Mouse (Mus musculus) heart, embryonic 11.5 days (tissue): ENCODE measurements around the gene Ccne1. TPM values are rescaled to one million over a fixed set of nuclear protein-coding genes. Genes with fewer than 3 reads are reported as not detected.

ENCODE experiments used
- ATAC-seq: fragments of 200-750 bp; cut with Nextera tagmentation; replicated peaks from 2 replicates; pipeline ENCODE4 v1.8.0; 2017; ENCODE audit warnings: moderate library complexity; ENCODE audit not compliant: insufficient number of reproducible peaks, low FRiP score, low TSS enrichment
- H3K27ac ChIP-seq: fragments of 300-500 bp; sonication (generic); 2 replicates; pipeline ENCODE4 v1.5.1; 2014; ENCODE audit warnings: mild to moderate bottlenecking, low read depth, low read length
- H3K27me3 ChIP-seq: fragments of 300-500 bp; sonication (generic); 2 replicates; pipeline ENCODE4 v1.6.1; 2014; ENCODE audit warnings: mild to moderate bottlenecking, low read length, mixed read lengths; ENCODE audit not compliant: control insufficient read depth, insufficient read depth
- H3K36me3 ChIP-seq: fragments of 300-500 bp; sonication (generic); 2 replicates; pipeline ENCODE4 v1.6.1; 2014; ENCODE audit warnings: mild to moderate bottlenecking, low read length, moderate library complexity, mixed read lengths; ENCODE audit not compliant: control insufficient read depth, insufficient read depth
- H3K4me1 ChIP-seq: fragments of 300-500 bp; sonication (generic); 2 replicates; pipeline ENCODE4 v1.6.1; 2014; ENCODE audit warnings: low read length; ENCODE audit not compliant: control insufficient read depth, insufficient read depth
- H3K4me2 ChIP-seq: fragments of 300-500 bp; sonication (generic); 2 replicates; pipeline ENCODE4 v1.6.1; 2014; ENCODE audit warnings: mild to moderate bottlenecking, moderate library complexity
- H3K4me3 ChIP-seq: fragments of 300-500 bp; sonication (generic); 2 replicates; pipeline ENCODE4 v1.5.1; 2014; ENCODE audit warnings: low read depth, low read length
- H3K9ac ChIP-seq: fragments of 300-500 bp; sonication (generic); 2 replicates; pipeline ENCODE4 v1.6.1; 2014; ENCODE audit warnings: mild to moderate bottlenecking, low read depth, low read length, moderate library complexity
- H3K9me3 ChIP-seq: fragments of 300-500 bp; sonication (generic); replicated peaks from 2 replicates; pipeline ENCODE4 v1.6.1; 2016; ENCODE audit warnings: low read length; ENCODE audit not compliant: control insufficient read depth
- WGBS: fragments of 180-500 bp; shearing (Covaris S2); extraction: QIAGEN DNeasy Blood & Tissue Kit; methylation state at CpG from one replicate; pipeline ENCODE4 v1.1.7; 2014; ENCODE audit not compliant: insufficient replicate concordance; 5-methylcytosine and 5-hydroxymethylcytosine counted together
- polyA plus RNA-seq: library from polyadenylated mRNA; unstranded; fragments of >200 nt; fragmentation: Nextera tagmentation; extraction: Ambion mirVana; gene quantifications from 2 replicates; pipeline ENCODE4 v1.2.1, GENCODE M21; 2014

The Ccne1 gene
- polyA plus RNA-seq, 1 experiment from 2014 or later = 54.3 TPM

DNA sequence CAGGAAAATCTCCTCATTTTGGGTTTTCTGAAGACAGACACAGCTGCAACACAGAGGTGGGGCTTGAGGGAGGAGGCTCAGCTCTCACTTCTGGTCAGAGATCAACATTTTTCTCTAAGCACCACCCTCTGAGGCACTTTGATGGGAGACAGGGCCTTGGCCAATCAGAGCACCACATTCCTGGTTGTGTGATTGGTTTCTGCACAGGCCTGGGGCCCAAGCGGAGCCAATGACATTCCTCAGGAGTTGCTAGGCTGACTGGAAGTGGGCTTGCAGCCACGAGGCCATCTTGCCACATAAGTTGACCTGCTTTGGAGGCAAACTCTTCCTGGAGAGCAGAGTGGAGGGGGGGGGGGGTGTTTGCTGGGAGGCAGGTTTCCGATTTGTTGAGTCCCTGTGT lies 4.7 kb upstream of the Ccne1 start:
- 41% methylated on average over 3 of the region's 3 CpGs for WGBS
- Histone ChIP-seq H3K27me3 (no peaks in the 10 kb centered on the region), H3K4me2 (no peak overlapping the region), H3K9me3 (no peaks in the 10 kb centered on the region), H3K36me3 (no peaks in the 10 kb centered on the region), H3K4me3 (no peak overlapping the region), H3K4me1 (peaks cover 4% of the 10 kb centered on the region; the same call in 1 of the 2 replicates), H3K9ac (no peak overlapping the region), H3K27ac (0 out of 2 replicates have a peak overlapping the region, but pooled peaks have one; percentile 46)
- peak; percentile 35; the same call in 1 of the 2 replicates for ATAC-seq

DNA sequence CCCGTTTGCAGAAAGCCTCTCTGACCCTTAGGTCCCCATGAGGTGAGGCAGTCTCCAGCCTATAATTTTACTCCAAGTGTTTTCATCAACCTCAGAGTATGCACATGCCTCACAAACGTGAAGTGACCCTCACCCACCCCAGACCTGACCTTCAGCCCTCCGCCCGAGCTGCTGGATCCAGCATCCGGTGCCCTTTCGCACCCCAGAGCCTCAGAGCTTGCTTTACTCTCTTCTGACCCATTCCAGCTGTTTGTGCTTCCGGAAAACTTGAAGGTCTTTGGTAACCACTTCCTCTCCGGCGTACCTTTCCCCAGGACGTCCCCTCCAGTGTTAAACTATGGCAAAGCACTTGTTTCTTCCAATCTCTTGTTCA lies 912 bp upstream of the Ccne1 start:
- ATAC-seq = no peak
- Histone ChIP-seq H3K27me3 (no peaks in the 10 kb centered on the region), H3K27ac (peak overlapping the region; percentile 42), H3K9me3 (no peaks in the 10 kb centered on the region), H3K4me3 (peak overlapping the region; percentile 93), H3K9ac (peak overlapping the region; percentile 77), H3K4me2 (peak overlapping the region; percentile 97), H3K4me1 (peaks cover 13% of the 10 kb centered on the region), H3K36me3 (no peaks in the 10 kb centered on the region)
- 21% methylated on average over 10 of the region's 10 CpGs for WGBS

DNA sequence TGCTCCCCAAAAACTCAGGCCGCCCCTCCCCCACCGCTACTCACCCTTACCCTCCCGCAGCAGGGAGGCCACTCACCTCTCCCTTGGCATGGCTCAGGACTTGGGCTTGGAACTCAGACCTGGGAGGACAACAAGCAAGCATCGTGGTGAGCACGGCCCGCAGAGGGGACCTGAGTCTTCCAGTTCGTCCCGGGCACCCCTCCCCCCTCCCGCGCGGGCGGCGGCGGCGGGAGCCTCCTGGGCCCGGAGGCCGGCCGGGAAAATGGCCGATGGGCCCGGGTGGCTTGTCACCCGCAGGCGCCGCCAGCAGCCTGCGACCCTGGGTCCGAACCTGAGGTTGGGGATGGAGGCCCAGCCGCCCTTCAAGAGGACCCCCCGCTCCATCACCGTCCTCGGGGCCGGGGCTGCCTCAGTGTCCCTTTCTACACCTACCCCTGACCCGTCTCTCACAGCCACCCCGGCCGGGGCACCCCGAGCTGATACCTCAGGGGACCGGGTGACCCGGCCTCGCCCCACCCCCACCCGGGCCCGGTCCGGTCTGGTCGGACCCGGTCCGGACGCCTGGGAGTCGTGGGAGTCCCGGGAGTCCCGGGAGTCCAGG lies 523 bp downstream of the Ccne1 start:
- WGBS = under 1% methylated on average over 46 of the region's 47 CpGs
- H3K4me2 ChIP-seq = peak overlapping the region; percentile 97
- H3K27ac ChIP-seq = peak overlapping the region; percentile 65
- peak; percentile 37 for ATAC-seq
- H3K27me3 ChIP-seq = no peaks in the 10 kb centered on the region
- peak overlapping the region; percentile 85 for H3K9ac ChIP-seq
- peaks cover 13% of the 10 kb centered on the region for H3K4me1 ChIP-seq
- H3K4me3 ChIP-seq = peak overlapping the region; percentile 93
- no peaks in the 10 kb centered on the region for H3K9me3 ChIP-seq
- peaks cover 7% of the 10 kb centered on the region for H3K36me3 ChIP-seq

DNA sequence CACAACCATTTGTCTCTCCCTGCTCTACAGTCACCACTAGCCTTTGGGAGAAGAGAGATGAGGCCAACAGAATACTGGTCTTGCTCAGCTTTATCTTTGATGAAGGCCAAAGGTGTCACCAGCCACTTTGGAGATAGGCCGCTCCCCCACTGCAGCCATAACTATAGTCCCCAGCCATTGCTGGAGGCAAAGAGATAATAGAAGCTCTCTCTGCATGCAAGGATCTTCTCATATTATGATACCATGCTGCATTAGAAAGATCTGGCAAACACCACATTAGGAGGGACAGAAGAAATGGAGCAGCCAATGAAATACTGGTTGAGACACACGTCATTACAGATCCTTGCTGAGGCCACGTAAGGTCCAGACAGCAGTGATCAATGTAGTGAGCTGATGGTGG lies 2.0 kb downstream of the Ccne1 start:
- WGBS = 66% methylated on average over 3 of the region's 3 CpGs
- peak overlapping the region; percentile 97 for H3K4me2 ChIP-seq
- peaks cover 12% of the 10 kb centered on the region for H3K36me3 ChIP-seq
- no peaks in the 10 kb centered on the region for H3K27me3 ChIP-seq
- no peak for ATAC-seq
- no peak overlapping the region for H3K9ac ChIP-seq
- no peaks in the 10 kb centered on the region for H3K9me3 ChIP-seq
- H3K4me3 ChIP-seq = 0 out of 2 replicates have a peak overlapping the region, but pooled peaks have one; percentile 93
- peaks cover 13% of the 10 kb centered on the region for H3K4me1 ChIP-seq
- 0 out of 2 replicates have a peak overlapping the region, but pooled peaks have one; percentile 24 for H3K27ac ChIP-seq

DNA sequence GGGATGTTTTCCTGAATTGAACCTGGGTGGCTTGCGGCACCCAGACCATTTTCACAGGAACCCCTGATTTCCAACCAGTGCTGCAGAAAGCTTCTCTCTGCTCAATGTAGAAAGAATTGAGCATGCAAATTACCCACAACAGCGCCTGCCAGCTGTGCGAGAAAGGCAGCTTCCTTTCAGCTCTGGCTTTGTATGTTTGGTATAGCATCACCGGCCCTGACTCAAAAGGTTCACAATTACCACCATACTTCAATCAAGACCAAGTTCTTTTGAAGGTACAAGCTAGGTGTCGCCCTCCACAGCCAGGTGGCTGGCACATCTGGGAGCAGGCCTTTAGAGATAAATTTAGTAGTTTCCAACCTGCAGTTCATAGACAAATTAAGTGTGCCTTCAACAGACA lies 3.2 kb downstream of the Ccne1 start:
- no peak for ATAC-seq
- H3K27me3 ChIP-seq = no peaks in the 10 kb centered on the region
- H3K9me3 ChIP-seq = no peaks in the 10 kb centered on the region
- no peak overlapping the region for H3K9ac ChIP-seq
- no peak overlapping the region for H3K27ac ChIP-seq
- 87% methylated on average over 5 of the region's 5 CpGs for WGBS
- peaks cover 13% of the 10 kb centered on the region for H3K4me1 ChIP-seq
- H3K36me3 ChIP-seq = peaks cover 18% of the 10 kb centered on the region
- H3K4me2 ChIP-seq = no peak overlapping the region
- H3K4me3 ChIP-seq = no peak overlapping the region

DNA sequence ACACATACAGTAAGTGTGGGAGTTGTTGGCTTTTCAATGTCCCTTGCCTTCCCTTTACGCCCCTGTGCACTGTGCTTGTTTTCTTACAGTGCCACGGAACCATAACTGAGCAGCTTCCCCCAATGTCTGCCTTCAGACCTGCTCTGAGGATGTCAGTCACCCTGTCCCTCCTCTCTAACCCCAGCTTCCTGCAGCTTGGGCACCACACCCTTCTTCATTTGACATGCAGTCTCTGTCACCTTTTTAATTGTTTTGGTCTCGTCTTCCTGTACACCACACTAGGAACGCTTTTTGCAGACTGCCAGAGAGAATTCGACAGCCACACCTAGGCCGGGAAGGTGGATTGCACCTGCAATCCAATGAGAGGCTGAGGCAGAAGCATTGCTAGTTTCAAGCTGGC lies 13.0 kb downstream of the Ccne1 start:
- Histone ChIP-seq H3K4me2 (no peak overlapping the region), H3K4me1 (no peaks in the 10 kb centered on the region), H3K36me3 (peaks cover 12% of the 10 kb centered on the region), H3K27me3 (no peaks in the 10 kb centered on the region), H3K9ac (no peak overlapping the region), H3K9me3 (no peaks in the 10 kb centered on the region), H3K27ac (no peak overlapping the region), H3K4me3 (no peak overlapping the region)
- WGBS = 70% methylated on average over 6 of the region's 6 CpGs
- no peak for ATAC-seq

DNA sequence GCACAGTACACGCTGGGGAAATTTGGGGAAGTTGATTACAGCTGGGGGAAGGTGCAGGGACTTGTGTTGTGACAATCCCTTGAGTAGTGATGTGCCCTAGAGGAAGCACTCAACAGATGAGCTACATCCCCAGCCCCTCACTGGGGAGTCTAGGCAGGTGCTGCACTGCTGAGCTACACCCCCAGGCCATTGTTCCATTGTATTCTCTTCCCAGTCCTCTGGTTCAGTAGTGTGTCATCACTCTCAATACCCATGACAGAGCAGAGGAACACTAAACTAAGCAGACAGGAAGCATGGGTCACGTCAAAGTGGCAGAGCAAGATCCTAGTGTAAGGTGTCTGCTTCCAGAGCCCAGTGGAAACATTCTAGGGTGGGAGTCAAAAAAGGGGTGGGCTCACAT lies 14.2 kb downstream of the Ccne1 start:
- Histone ChIP-seq H3K9ac (no peak overlapping the region), H3K4me2 (no peak overlapping the region), H3K4me3 (no peak overlapping the region), H3K4me1 (no peaks in the 10 kb centered on the region), H3K27me3 (no peaks in the 10 kb centered on the region), H3K9me3 (no peaks in the 10 kb centered on the region), H3K27ac (no peak overlapping the region), H3K36me3 (peaks cover 4% of the 10 kb centered on the region; the same call in 1 of the 2 replicates)
- WGBS = 35% methylated on average over 2 of the region's 2 CpGs
- ATAC-seq = peak; percentile 46; the same call in 1 of the 2 replicates

DNA sequence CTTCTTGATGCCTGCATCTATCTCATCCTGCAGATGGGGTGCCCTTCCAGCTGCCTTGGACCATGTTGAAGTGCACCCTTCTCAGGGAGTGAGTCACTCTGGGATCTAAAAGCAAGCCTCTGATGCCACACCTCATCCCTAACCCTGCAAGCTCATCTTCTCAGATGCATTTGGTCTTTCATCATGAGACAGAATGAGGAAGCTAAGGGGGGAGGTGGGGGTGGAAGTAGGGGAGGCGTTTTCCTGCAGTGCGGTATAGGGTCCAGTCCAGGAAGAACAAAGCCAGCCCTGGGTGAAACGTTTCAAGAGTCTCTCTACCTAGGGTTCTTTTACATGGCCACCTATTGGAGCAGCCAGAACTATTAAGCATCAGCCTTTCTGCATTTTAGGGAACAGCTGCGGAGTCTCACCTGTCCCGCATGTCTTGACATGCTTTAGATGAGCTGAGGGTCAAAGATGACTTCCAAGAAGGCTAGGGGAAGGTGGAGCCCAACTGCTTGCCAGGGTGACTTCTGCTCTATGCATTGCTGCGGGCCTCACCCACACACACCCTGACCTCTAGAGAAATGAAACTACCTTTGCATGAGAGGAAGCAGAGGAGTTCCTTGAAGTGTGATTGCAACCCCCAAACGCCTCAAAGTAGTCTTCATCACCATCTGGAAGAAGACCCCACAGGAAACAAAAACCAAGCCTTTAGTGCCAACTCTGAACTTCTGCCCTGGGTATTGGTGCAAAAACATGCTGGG lies 17.2 kb downstream of the Ccne1 start:
- Histone ChIP-seq H3K27me3 (no peaks in the 10 kb centered on the region), H3K4me3 (no peak overlapping the region), H3K9me3 (no peaks in the 10 kb centered on the region), H3K36me3 (no peaks in the 10 kb centered on the region), H3K4me2 (no peak overlapping the region), H3K4me1 (peaks cover 13% of the 10 kb centered on the region), H3K9ac (no peak overlapping the region), H3K27ac (no peak overlapping the region)
- WGBS = 71% methylated on average over 7 of the region's 7 CpGs
- ATAC-seq = no peak
